Mouse (Mus musculus): ENCODE data around the gene Svopl.

Svopl gene

DNA sequence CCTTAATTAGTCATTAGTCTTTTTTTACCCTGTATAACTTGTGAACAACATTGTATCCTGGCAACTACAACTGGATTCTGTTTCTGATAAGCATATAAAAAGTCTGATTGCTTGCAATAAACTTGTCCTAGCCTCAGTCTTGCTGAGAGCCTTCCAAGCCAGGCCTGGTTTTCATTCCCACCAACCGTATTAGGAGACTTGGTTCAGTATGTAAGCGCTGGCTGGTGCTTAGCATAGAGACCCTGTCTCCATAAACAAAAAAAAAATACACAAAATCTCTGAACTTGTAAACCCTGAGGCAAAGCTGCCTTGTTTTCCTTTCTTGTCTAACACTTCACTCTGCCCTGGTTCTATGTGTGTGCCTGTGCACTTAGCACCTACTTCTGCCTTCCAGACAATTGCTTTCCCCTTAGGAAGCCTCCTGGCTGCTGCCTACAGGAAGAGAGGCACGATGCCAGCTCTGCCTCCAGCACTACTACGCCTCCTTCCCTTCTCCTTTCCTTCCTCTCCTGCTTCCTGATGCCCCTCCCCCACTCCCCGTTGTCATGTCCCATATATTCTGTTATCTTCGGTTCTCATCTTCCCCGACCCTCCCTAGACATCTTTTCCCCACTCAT lies 14.8 kb downstream of the Svopl start:
- DNase-seq (ENCODE audit: low spot score in 2 of 2): no peak

DNA sequence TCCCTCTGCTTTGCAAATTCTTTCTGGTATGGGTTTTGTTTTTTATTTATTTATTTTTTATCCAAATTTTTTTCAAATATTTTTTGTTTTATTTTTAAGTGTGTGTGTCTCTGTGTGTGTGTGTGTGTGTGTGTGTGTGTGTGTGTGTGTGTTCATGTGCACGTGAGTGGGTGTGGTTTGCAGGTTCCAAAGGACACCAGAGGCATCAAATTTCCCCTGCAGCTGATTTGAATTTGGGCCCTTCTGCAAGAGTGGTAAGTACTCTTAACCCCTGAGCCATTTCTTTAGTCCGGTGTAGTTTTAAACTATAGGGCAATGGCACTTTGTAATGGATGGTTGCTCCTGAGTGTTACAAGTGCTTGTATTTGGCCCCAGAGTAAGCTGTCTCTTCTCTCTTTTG lies 18.6 kb downstream of the Svopl start:
- DNase-seq (ENCODE audit: low spot score in 2 of 2): no peak

DNA sequence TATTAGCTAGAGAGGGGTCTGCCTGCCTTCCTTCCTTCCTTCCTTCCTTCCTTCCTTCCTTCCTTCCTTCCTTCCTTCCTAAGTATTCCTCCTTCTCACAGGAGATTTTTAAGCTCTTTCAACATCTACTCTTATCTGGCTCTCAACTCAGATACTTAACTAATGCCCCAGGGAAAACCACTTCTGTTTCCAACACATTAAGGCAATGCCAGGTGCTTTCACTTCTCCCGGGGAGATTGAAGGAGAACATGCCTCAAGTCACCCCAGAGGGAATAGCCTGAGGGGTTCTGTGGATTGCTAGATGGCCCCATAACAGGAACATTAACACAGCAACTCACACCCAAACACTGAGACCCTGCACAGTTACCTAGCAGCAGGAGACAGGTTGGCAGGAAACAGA lies 19.0 kb downstream of the Svopl start:
- no peak for DNase-seq (ENCODE audit: low spot score in 2 of 2)

DNA sequence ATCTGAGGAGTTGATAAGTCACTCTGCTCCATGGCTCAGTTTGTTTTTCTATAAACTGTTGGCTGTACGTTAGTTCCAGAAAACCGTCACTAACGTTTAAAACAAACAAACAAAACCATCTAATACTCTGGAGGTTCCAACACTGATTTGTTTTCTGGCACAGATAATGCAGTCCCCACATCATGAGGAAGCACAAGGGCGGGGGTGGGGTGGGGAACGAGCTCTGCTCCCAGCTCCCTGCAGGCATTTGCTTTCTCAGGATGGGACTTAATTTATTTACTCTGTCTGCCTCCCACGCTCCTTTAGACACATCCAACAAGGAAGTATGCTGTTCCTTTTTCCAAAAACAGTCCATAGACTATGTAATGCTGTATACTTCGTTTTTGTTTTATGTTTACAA lies 23.5 kb downstream of the Svopl start:
- no peak for DNase-seq (ENCODE audit: low spot score in 2 of 2)

GRCm38 (mm10) chr6:38021406-38021805 lies 25.4 kb downstream of the Svopl start:
- no peak for DNase-seq (ENCODE audit: low spot score in 2 of 2)

GRCm38 (mm10) chr6:38012829-38013228 lies 34.0 kb downstream of the Svopl start:
- no peak for DNase-seq (ENCODE audit: low spot score in 2 of 2)

DNA sequence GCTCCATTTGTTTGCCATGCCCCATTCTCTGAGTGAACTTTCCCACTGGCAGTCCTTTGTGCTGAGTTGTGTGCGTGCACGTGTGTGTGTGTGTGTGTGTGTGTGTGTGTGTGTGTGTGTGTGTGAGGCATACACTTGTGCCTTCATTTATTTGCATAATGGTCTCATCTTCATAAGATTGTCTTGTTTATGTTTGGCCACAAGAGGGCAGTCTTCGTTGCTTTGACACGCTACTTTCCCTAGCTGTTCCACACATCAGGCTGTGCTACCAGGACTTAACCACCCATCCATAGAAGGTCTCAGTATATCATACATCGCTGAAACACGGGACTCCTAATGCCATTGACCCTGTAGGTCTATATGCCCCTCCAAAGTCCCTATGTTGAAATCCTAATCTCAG lies 39.3 kb downstream of the Svopl start:
- peak in 1 of 2 experiments; percentile 16 for DNase-seq (ENCODE audit: low spot score in 2 of 2)

DNA sequence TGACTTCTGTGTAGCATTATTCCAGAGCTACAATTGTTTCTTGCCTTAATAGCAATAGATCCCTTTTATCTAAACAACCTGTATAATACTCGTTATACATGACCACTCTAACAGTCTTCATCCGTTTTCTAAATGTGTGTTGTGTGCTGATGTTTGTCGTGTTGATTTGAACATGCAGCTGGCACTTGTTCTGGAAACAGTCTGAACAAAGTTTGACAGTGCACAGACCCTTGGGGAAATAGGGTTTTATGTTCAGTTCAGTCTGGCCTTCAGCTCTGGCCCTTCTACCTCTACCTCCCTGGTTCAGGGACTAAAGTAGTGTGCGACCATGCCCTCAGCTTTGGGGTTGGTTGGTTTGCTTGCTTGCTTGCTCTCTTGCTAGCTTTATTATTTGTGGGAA lies 79.4 kb downstream of the Svopl start:
- no peak for DNase-seq (ENCODE audit: low spot score in 2 of 2)

DNA sequence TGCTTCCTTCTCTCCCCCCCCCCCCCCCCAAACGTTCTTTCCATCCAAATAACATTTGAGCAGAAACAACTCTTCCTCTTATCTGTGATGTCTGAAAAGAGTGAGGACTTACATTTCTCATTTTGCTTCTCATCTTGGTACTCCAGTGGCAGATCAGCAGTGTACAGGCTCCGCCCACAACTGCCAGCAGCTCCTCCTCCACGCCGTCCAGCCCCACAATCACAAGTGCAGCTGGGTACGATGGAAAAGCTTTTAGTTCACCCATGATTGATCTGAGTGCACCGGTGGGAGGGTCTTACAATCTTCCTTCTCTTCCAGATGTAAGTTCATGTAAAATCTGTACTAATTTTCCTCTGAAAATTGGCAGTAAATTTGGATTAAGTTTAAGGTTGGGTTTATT lies 95.5 kb downstream of the Svopl start:
- no peak for DNase-seq (ENCODE audit: low spot score in 2 of 2)

DNA sequence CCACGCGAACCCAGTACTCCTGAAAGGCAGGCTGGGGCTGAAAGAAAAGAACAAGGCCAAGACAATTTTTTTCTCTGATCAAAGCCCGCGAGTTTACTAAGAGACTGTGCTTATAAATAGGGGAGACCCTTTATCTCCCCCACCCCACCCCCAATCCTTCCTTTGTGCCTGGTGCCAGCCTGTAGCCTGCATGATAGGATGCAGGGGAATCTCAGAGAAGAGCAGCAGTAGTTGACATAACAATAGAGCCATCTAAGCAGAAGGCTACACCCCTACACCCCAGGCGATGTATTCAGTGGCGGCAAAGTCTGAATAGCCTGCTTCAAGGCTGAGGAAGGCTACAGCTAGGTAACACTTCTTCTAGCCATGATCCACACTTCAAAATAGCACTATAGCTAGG lies 110.3 kb downstream of the Svopl start:
- no peak for DNase-seq (ENCODE audit: low spot score in 2 of 2)

All from spleen, postnatal 4 days (tissue).